Mouse (Mus musculus): ENCODE measurements at regions not wholly inside any gene's neighbourhood (a gene's known extent, or its start where the extent isn't known, plus 50 kb on each side); places are given as distances from the start of the nearest gene placed in this dataset.

DNA sequence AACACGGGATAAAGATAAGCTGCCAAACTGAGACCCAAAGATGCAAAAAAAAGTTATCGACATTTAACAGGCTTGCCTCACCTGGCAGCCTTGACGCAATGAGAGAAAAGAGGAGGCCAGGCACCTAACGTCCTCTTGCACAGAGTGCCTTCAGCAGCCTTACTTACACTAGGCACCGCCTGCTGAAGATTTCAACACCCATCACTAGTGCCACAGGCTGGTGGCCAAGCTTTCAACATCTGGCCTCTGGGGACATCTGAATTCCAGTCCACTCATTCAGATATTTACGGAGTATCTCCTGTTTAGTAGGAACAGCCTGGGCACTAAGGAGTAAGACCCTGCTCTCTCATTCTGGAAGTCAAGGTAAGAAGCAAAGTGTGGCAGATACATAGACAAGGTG lies 246.3 kb upstream of the Cited2 start:
- ATAC-seq (peak; percentile 58), DNase-seq (peak; percentile 40)
- Histone ChIP-seq H3K27me3 (ENCODE audit: insufficient read depth, low read length) (no peaks in the 10 kb centered on the region), H3K36me3 (replicated peaks; ENCODE audit: insufficient read depth, low read length) (no peaks in the 10 kb centered on the region), H3K9me3 (ENCODE audit: low read length) (no peaks in the 10 kb centered on the region), H3K4me3 (ENCODE audit: low read depth, low read length) (no peak overlapping the region), H3K4me1 (ENCODE audit: insufficient read depth) (no peaks in the 10 kb centered on the region), H3K27ac (ENCODE audit: low read depth) (peak overlapping the region; percentile 34; the same call in 1 of the 2 replicates), H3K4me2 (ENCODE audit: low read depth, low read length) (no peak overlapping the region), H3K9ac (replicated peaks) (no peak overlapping the region)
- WGBS (ENCODE audit: insufficient replicate concordance), result 61% methylated on average over 6 of the region's 6 CpGs
- TF ChIP-seq CTCF (IDR thresholded peaks at IDR 0.05; ENCODE audit: low read depth) (no peak), EP300 (IDR thresholded peaks at IDR 0.05; ENCODE audit: low read depth) (no peak)

- Histone ChIP-seq H3K4me3 (ENCODE audit: low read depth, low read length) (no peak overlapping the region), H3K27me3 (ENCODE audit: insufficient read depth, low read length) (no peaks in the 10 kb centered on the region), H3K27ac (ENCODE audit: low read depth) (no peak overlapping the region), H3K9me3 (ENCODE audit: low read length) (no peaks in the 10 kb centered on the region), H3K36me3 (replicated peaks; ENCODE audit: insufficient read depth, low read length) (no peaks in the 10 kb centered on the region), H3K9ac (replicated peaks) (no peak overlapping the region), H3K4me1 (ENCODE audit: insufficient read depth) (no peaks in the 10 kb centered on the region), H3K4me2 (ENCODE audit: low read depth, low read length) (peak overlapping the region; percentile 16; the same call in 1 of the 2 replicates)
- 48% methylated on average over 8 of the region's 8 CpGs for WGBS (ENCODE audit: insufficient replicate concordance)
- no peak for TF ChIP-seq CTCF (IDR thresholded peaks at IDR 0.05; ENCODE audit: low read depth)
- DNase-seq (no peak), ATAC-seq (no peak)
Measured at GRCm38 (mm10) chr10:17478761-17479632, 244.0 kb upstream of the Cited2 start.

DNA sequence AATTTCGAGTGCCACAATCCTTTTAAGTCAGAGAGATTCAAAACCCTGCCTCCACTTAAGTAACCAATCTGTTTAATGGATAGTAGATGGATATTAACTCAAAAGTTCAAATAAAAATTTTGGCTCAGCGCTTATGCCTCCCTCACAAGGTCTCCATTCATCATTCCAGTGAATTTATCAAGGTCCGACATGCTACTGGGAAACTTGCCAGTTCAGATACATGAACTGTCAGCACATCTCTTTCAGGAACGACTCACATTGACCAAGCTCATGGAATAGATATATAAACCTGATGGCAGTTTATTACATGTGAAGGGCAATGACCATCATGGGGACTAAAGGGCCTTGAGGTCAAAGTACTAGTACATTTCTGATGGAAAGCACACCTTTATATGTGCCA lies 240.3 kb upstream of the Cited2 start:
- Histone ChIP-seq H3K4me1 (ENCODE audit: insufficient read depth) (no peaks in the 10 kb centered on the region), H3K27me3 (ENCODE audit: insufficient read depth, low read length) (no peaks in the 10 kb centered on the region), H3K9ac (replicated peaks) (no peak overlapping the region), H3K9me3 (ENCODE audit: low read length) (no peaks in the 10 kb centered on the region), H3K27ac (ENCODE audit: low read depth) (no peak overlapping the region), H3K4me3 (ENCODE audit: low read depth, low read length) (no peak overlapping the region), H3K36me3 (replicated peaks; ENCODE audit: insufficient read depth, low read length) (no peaks in the 10 kb centered on the region), H3K4me2 (ENCODE audit: low read depth, low read length) (no peak overlapping the region)
- 68% methylated on average over 4 of the region's 4 CpGs for WGBS (ENCODE audit: insufficient replicate concordance)
- ATAC-seq, result no peak
- no peak for DNase-seq
- TF ChIP-seq EP300 (IDR thresholded peaks at IDR 0.05; ENCODE audit: low read depth), result no peak
- TF ChIP-seq CTCF (IDR thresholded peaks at IDR 0.05; ENCODE audit: low read depth), result no peak

DNA sequence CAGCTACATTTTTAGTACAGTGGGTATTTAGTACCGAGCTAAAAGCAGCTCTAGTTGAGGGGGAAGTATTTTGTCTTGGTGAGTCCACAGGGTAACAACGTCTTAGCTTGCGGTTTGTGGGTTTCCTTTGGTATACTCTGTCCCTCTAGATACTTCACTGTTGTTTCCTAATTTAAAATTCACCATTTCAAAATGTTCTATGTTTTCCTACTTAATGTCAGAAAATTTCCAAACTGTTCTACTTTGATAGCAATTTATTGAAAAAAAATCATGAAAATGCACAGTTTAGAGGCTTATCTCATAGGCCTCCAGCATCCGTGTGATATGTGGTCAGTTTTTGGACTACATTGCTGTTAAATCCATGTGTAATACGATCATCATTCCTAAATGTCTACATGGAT lies 238.0 kb upstream of the Cited2 start:
- no peak overlapping the region for H3K9ac ChIP-seq (replicated peaks)
- DNase-seq (no peak), ATAC-seq (peak; percentile 62)
- TF ChIP-seq CTCF (IDR thresholded peaks at IDR 0.05; ENCODE audit: low read depth) (no peak), EP300 (IDR thresholded peaks at IDR 0.05; ENCODE audit: low read depth) (no peak; the same call in 1 of the 2 replicates)
- H3K9me3 ChIP-seq (ENCODE audit: low read length), result no peaks in the 10 kb centered on the region
- H3K36me3 ChIP-seq (replicated peaks; ENCODE audit: insufficient read depth, low read length), result no peaks in the 10 kb centered on the region
- no peak overlapping the region for H3K4me3 ChIP-seq (ENCODE audit: low read depth, low read length)
- H3K27ac ChIP-seq (ENCODE audit: low read depth), result peak overlapping the region; percentile 73
- H3K4me2 ChIP-seq (ENCODE audit: low read depth, low read length), result peak overlapping the region; percentile 46
- no peaks in the 10 kb centered on the region for H3K4me1 ChIP-seq (ENCODE audit: insufficient read depth)
- WGBS (ENCODE audit: insufficient replicate concordance), result 31% methylated on average over 5 of the region's 5 CpGs
- no peaks in the 10 kb centered on the region for H3K27me3 ChIP-seq (ENCODE audit: insufficient read depth, low read length)

DNA sequence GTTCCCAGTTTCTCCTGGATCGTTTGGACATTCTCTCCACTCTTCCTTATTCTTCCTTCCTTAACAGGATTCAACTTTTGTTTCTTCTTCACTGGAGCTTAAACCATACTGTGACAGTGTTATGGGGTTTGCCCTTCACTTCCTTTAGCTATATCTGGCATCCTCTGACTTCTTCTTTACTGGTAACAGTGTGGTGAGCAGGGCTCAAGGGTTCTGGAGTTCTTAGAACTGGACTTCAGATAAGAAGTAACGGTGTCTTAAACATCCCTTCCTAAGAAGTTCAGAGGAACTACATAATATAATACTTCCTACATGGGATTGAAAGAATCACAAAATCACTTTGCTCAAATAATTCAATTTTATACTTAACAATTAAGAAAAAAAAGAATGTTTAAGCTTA lies 237.5 kb upstream of the Cited2 start:
- TF ChIP-seq EP300 (IDR thresholded peaks at IDR 0.05; ENCODE audit: low read depth) (no peak), CTCF (IDR thresholded peaks at IDR 0.05; ENCODE audit: low read depth) (no peak)
- Histone ChIP-seq H3K27me3 (ENCODE audit: insufficient read depth, low read length) (no peaks in the 10 kb centered on the region), H3K27ac (ENCODE audit: low read depth) (peak overlapping the region; percentile 73), H3K4me3 (ENCODE audit: low read depth, low read length) (no peak overlapping the region), H3K4me2 (ENCODE audit: low read depth, low read length) (peak overlapping the region; percentile 46), H3K9me3 (ENCODE audit: low read length) (no peaks in the 10 kb centered on the region), H3K9ac (replicated peaks) (no peak overlapping the region), H3K4me1 (ENCODE audit: insufficient read depth) (no peaks in the 10 kb centered on the region), H3K36me3 (replicated peaks; ENCODE audit: insufficient read depth, low read length) (no peaks in the 10 kb centered on the region)
- 18% methylated on average over 2 of the region's 2 CpGs for WGBS (ENCODE audit: insufficient replicate concordance)
- DNase-seq (no peak), ATAC-seq (peak; percentile 36; the same call in 1 of the 2 replicates)

DNA sequence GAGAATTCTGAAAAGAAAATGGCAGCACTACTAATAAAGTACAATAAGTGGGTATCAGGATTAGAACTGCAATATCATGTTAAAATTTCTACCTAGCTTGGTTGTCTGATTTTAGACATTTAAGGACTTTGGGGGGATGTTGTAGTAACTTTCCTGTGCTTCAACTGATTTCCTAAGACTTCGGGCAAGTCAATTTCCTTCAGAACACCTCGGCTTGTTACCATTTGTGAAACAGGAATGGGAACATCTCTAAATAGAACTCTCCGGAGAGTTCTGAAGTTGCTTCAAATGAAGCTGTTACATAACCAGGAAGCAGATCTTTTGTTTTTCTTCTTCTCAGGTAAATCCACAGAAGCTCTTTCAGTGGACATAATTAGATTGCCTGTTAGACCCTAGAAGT lies 237.0 kb upstream of the Cited2 start:
- H3K4me3 ChIP-seq (ENCODE audit: low read depth, low read length), result no peak overlapping the region
- H3K36me3 ChIP-seq (replicated peaks; ENCODE audit: insufficient read depth, low read length), result no peaks in the 10 kb centered on the region
- TF ChIP-seq CTCF (IDR thresholded peaks at IDR 0.05; ENCODE audit: low read depth) (no peak), EP300 (IDR thresholded peaks at IDR 0.05; ENCODE audit: low read depth) (no peak)
- DNase-seq (no peak), ATAC-seq (no peak)
- H3K4me2 ChIP-seq (ENCODE audit: low read depth, low read length), result no peak overlapping the region
- no peaks in the 10 kb centered on the region for H3K27me3 ChIP-seq (ENCODE audit: insufficient read depth, low read length)
- 40% methylated on average over 3 of the region's 3 CpGs for WGBS (ENCODE audit: insufficient replicate concordance)
- H3K9ac ChIP-seq (replicated peaks), result no peak overlapping the region
- no peaks in the 10 kb centered on the region for H3K9me3 ChIP-seq (ENCODE audit: low read length)
- H3K27ac ChIP-seq (ENCODE audit: low read depth), result no peak overlapping the region
- no peaks in the 10 kb centered on the region for H3K4me1 ChIP-seq (ENCODE audit: insufficient read depth)

Measured in liver, postnatal 0 days (tissue).